Mouse (Mus musculus) neutrophil, adult 5-6 weeks (primary cell): Measurements from ENCODE around the gene Dip2a. TPM values are rescaled to one million over a fixed set of nuclear protein-coding genes. Genes with fewer than 3 reads are reported as not detected.

ENCODE experiments used
- ATAC-seq: fragments of 151-379, 151-347 bp; 2 replicates; pipeline ENCODE4 v1.8.0; 2017; ENCODE audit warnings: mild to moderate bottlenecking, moderate TSS enrichment; ENCODE audit not compliant: insufficient number of reproducible peaks, poor library complexity, low FRiP score, severe bottlenecking; ENCODE audit errors: extremely low read depth
- total RNA-seq: library from RNA; stranded (forward); fragments of 200-1000 nt; gene quantifications from 2 replicates; pipeline ENCODE4 v1.2.3, GENCODE M21; 2017

Dip2a gene
- total RNA-seq, 1 experiment from 2014 or later, result 3.8 TPM

DNA sequence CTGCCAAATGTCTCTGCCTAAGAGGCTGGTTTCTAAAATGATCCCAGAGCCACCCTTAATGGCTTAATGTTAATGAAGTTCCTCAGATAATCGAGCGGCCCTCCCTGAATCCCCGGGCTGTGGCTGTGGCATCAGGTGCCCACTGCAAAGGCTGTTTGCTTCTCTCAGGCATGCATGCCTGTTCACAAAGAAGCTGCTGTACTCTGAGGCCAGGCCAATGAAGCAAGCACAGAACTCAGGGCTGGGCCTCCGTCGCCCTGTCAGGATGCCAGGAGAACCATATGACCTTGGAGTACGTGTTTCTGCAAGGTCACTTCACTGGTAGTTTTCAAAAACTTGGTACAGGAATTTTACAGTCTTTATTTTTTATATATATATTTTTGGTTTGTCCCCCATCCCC is 89.5 kb downstream of the Dip2a start:
- no peak for ATAC-seq

- ATAC-seq, result no peak
These were observed 91.6 kb downstream of the Dip2a start, which contains the start of gene S100b for GRCm38 (mm10) chr10:76253536-76253935. Gene S100b, plus strand, starts transcription at chr10:76253853.

DNA sequence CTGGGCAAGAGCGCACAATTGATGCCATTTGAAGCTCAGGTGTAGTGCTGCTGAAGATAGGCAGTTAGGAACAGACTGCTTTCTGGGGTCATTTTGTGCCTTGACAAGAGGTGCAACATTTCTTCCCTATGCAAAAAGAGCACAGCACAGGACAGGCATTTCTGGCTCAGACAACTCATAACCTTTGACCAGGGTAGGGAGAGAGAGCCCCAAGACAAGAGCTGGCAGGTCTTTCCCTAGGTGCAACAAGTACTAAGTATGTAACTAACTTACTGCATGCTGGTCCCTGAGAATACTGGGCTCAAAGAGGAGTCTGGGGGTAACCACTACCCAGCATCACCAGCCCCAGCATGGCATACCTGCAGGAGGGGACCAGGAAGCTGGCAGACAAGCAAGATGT is 92.0 kb downstream of the Dip2a start:
- ATAC-seq, result no peak

DNA sequence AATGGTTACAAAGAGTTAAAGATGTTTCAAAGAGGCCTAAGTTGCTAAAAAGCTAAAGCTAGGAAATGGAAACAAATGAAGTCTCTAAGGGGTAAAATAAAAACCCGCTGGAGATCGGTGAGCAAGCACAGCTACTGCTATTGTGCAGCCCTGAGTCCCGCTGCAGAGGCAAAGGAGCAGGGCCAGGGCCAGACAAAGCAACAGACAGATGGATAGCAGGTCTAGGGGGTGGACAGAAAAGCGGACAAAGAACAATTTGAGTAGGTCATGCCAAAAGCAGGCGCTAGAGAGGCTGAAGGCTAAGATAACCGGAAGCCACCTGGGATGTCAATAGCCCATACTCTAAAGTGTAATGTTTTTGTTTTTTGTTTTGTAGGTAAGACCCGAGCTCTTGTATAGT is 94.2 kb downstream of the Dip2a start:
- no peak for ATAC-seq

DNA sequence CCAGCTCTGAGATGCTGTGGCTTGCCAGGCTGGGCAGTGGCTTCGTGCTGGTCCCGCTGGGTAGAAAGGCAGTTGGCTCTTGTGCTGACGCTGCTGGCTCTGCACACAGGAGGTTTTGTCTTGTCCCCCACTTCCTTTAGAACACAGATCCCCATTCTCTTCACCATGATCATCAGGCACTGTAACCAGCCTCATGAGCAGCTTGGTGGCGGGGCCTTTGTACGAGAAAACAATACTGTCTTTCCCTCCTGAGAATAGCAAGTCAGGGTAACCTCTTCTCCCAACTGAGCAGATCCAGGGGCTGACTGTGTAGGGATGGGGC is 96.5 kb downstream of the Dip2a start:
- ATAC-seq, result no peak

DNA sequence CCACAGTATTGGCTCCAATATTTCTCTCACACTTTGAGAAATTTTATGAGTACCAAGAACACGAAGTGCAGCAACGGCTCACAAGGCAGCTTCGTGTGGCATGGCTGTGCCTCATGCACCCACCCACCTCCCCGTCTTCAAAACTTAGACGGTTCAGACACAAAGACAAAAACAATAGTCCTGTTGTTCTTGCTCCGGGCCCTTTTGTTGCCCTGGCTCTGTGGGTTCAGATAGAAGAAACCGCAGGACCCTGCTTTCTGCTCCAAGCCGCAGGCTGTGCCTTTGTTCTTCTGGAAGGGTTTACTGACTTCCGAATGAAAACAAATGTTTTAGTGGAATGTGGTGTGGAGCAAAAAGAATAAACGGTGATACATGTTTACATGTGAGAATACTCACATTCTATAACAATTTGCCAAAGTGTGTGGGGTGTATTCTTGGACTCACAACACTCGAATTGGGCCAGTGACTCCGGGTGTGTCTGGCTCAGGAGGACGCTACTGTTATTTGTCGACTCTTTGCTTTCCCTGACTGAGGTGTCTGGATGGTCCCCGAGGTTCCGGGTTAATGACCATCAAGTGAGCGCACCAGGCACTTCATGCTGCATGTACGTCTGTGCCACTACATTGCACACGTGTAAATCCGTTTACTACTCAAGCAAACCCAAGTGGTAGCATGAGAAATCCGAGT is 97.0 kb downstream of the Dip2a start:
- ATAC-seq, result no peak

DNA sequence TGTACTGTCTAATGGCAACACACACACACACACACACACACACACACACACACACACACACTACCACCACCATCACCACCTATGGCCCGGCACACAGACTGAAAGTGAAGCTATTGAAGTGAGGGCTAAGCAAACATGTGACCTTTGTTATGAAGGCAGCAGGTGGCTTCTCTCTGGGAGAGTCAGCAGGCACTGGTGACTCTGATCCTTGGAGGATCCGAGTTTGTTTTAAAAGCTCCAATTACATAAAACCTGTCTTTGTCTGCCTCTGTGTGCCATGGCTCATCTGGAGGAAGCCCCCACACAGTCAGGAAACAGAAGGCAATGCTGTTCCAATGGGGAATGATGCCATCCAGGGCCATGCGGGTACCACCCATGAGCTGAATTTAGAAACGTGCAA is 98.5 kb downstream of the Dip2a start:
- no peak for ATAC-seq

GRCm38 (mm10) chr10:76245106-76245505 is 100.0 kb downstream of the Dip2a start:
- no peak for ATAC-seq

- ATAC-seq, result no peak
These were observed 105.7 kb downstream of the Dip2a start for GRCm38 (mm10) chr10:76239401-76239800.

GRCm38 (mm10) chr10:76237341-76238225 is 107.5 kb downstream of the Dip2a start, which contains the start of gene Prmt2:
Gene Prmt2, minus strand, starts transcription at chr10:76237865.
- ATAC-seq, result peak; percentile 79

- ATAC-seq, result no peak
These were observed 115.5 kb downstream of the Dip2a start for GRCm38 (mm10) chr10:76229627-76230026.

DNA sequence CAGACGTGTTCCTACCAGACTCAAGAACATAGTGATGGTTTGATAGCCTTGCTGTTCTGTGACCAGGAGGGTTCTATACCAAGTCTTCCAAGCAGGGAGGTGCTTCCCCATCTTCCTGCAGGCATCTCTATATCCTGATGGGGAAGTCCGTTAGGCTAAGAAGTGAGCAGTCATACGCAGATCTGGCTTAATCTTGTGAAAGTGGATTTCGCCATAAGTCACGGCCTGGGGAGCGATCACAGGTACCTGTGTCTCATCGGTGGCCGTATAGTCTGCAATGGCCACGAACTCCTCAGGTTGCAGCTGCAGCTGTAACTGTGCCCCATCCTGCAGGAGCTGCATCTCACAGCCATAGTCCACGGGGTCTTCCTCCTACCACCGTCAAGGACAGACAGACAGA is 119.1 kb downstream of the Dip2a start:
- no peak for ATAC-seq

DNA sequence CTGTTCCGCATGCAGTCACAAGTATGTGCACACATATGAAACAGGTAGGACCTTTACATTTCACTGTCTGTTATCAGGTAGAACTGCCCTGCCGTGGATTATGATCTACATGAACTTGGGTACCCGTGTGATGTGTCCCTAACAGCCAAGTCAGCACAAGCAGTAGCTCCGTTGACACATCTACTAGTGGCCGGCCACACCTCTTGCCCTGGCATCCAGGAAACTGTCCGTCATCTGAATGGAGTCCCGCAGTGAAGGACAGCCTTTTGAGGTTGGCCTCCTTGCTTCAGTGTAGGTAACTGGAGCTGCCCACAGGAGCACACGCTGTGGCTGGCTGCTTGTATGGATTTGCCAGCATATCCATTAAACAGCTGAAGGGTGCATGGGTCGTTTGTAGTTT is 126.9 kb downstream of the Dip2a start:
- ATAC-seq, result no peak

DNA sequence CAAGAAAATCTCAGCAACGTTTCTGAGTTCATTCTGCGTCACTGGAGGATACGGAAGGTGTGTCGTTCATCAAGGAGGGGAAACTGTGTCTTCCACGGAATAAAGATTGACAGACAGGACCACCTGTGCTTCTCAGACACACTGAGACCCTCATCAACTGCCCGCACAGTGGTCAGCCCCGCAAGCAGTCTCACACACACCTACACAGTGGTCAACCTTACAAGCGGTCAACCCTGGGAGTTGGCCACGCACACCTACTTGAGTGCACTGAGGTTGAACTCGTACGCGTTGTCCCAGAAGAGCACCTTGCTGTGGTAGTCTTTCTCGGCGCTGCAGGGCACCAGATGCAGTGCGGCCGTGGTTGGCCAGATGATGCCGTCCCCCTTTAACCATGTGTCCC is 128.0 kb downstream of the Dip2a start:
- no peak for ATAC-seq

DNA sequence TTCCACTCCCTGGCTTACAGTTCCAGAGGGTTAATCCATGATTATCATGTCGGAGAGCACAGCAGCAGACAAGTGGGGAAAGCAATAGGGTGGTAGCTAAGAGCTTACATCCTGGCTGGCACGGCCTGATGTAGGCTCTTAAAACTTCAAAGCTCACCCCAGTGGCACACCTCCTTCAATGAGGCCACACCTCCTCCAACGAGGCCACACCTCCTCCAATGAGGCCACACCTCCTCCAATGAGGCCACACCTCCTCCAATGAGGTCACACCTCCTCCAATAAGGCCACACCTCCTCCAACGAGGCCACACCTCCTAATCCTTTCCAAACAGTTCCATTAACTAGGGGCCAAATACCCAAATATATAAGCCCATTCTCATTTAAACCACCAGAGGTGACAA is 130.9 kb downstream of the Dip2a start:
- no peak for ATAC-seq

GRCm38 (mm10) chr10:76212121-76212520 is 133.0 kb downstream of the Dip2a start:
- ATAC-seq, result no peak

DNA sequence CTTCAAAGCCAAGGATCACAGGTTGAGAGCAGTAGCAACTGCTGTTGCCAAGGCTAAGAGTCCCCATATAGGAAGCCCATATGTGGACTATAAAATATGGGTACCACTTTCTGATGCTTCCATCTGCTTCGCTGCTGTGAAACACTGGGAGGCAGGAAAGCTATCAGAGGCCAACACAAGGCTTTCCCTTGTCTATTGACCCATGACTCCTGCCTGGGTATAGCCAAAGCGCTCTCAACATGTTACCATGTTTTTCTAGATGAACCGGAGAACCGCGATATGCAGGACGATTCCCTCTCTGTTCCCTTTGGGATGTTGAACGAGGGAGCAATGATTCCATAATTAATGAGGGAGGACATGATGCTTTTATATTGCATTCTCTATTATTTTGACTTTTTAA is 134.3 kb downstream of the Dip2a start:
- no peak for ATAC-seq
